Mouse (Mus musculus) embryonic facial prominence, embryonic 14.5 days (tissue): ENCODE data around the gene Gm8332. TPM values are rescaled to one million over a fixed set of nuclear protein-coding genes. Genes with fewer than 3 reads are reported as not detected.
"Not testable (repeated sequence)": the region's sequence is repeated elsewhere in the genome, so short reads cannot be mapped to it uniquely, and the experiment has no call there.

Experiments used
- ATAC-seq: fragments of 200-750 bp; cut with Nextera tagmentation; 2 replicates; pipeline ENCODE4 v1.8.0; 2017; ENCODE audit warnings: low read depth, moderate number of reproducible peaks, moderate TSS enrichment
- DNase-seq: peaks from one replicate; pipeline ENCODE4 v3.0.0-alpha.2; 2015; ENCODE audit warnings: low spot score
- H3K27ac ChIP-seq: fragments of 300-500 bp; sonication (generic); replicated peaks from 2 replicates; pipeline ENCODE4 v1.5.1; 2014; ENCODE audit warnings: low read depth, mild to moderate bottlenecking, low read length, moderate library complexity
- H3K27me3 ChIP-seq: fragments of 300-500 bp; sonication (generic); replicated peaks from 2 replicates; pipeline ENCODE4 v1.6.1; 2014; ENCODE audit warnings: low read length; ENCODE audit not compliant: control insufficient read depth, insufficient read depth
- H3K36me3 ChIP-seq: fragments of 300-500 bp; sonication (generic); 2 replicates; pipeline ENCODE4 v1.6.1; 2014; ENCODE audit warnings: low read length, mixed read lengths; ENCODE audit not compliant: control insufficient read depth, insufficient read depth
- H3K4me1 ChIP-seq: fragments of 300-500 bp; sonication (generic); 2 replicates; pipeline ENCODE4 v1.6.1; 2014; ENCODE audit warnings: antibody characterized with exemption, low read length; ENCODE audit not compliant: control insufficient read depth, insufficient read depth
- H3K4me2 ChIP-seq: fragments of 300-500 bp; sonication (generic); 2 replicates; pipeline ENCODE4 v1.6.1; 2014; ENCODE audit warnings: low read depth, mild to moderate bottlenecking, low read length, moderate library complexity, mixed read lengths
- H3K4me3 ChIP-seq: fragments of 300-500 bp; sonication (generic); 2 replicates; pipeline ENCODE4 v1.5.1; 2014; ENCODE audit warnings: low read depth, mild to moderate bottlenecking, low read length
- H3K9ac ChIP-seq: fragments of 300-500 bp; sonication (generic); 2 replicates; pipeline ENCODE4 v1.6.1; 2014; ENCODE audit warnings: low read depth, mild to moderate bottlenecking, low read length, moderate library complexity, mixed read lengths
- H3K9me3 ChIP-seq: fragments of 300-500 bp; sonication (generic); 2 replicates; pipeline ENCODE4 v1.6.1; 2016; ENCODE audit warnings: low read length; ENCODE audit not compliant: control insufficient read depth
- WGBS: fragments of 180-500 bp; shearing (Covaris S2); extraction: QIAGEN DNeasy Blood & Tissue Kit; methylation state at CpG from one replicate; pipeline ENCODE4 v1.1.7; 2014; 5-methylcytosine and 5-hydroxymethylcytosine counted together
- polyA plus RNA-seq: library from polyadenylated mRNA; unstranded; fragments of >200 nt; fragmentation: Nextera tagmentation; extraction: Ambion mirVana; gene quantifications from 2 replicates; pipeline ENCODE4 v1.2.1, GENCODE M21; 2014

The Gm8332 gene
- polyA plus RNA-seq, 1 experiment from 2014 or later: not detected

GRCm38 (mm10) chr12:88219445-88219844, 30.5 kb downstream of the Gm8332 start:
- Histone ChIP-seq H3K9ac (no peak overlapping the region), H3K4me3 (no peak overlapping the region), H3K4me1 (no peaks in the 10 kb centered on the region), H3K9me3 (no peaks in the 10 kb centered on the region), H3K36me3 (no peaks in the 10 kb centered on the region), H3K27ac (no peak overlapping the region), H3K27me3 (no peaks in the 10 kb centered on the region), H3K4me2 (no peak overlapping the region)
- no peak for DNase-seq
- 91% methylated on average over 3 of the region's 3 CpGs for whole genome bisulfite sequencing
- ATAC-seq: no peak

- ATAC-seq, H3K4me3 ChIP-seq, H3K27ac ChIP-seq, H3K9ac ChIP-seq, H3K9me3 ChIP-seq, H3K4me1 ChIP-seq, DNase-seq, H3K27me3 ChIP-seq, H3K4me2 ChIP-seq, H3K36me3 ChIP-seq: not testable (repeated sequence)
Measured at GRCm38 (mm10) chr12:88218059-88218458, 31.8 kb downstream of the Gm8332 start.

GRCm38 (mm10) chr12:88214641-88215040, 35.3 kb downstream of the Gm8332 start:
- no peak overlapping the region for H3K4me3 ChIP-seq
- H3K36me3 ChIP-seq: no peaks in the 10 kb centered on the region
- H3K4me2 ChIP-seq: no peak overlapping the region
- no peaks in the 10 kb centered on the region for H3K9me3 ChIP-seq
- no peak for ATAC-seq
- H3K27me3 ChIP-seq: no peaks in the 10 kb centered on the region
- H3K27ac ChIP-seq: no peak overlapping the region
- WGBS: 87% methylated on average over 12 of the region's 12 CpGs
- no peak overlapping the region for H3K9ac ChIP-seq
- DNase-seq: no peak
- H3K4me1 ChIP-seq: no peaks in the 10 kb centered on the region

- not testable (repeated sequence) for H3K36me3 ChIP-seq, H3K9me3 ChIP-seq, H3K4me2 ChIP-seq, DNase-seq, H3K4me1 ChIP-seq, H3K9ac ChIP-seq, H3K27ac ChIP-seq, H3K4me3 ChIP-seq, H3K27me3 ChIP-seq, ATAC-seq
- WGBS: 93% methylated on average over 9 of the region's 9 CpGs
Measured at GRCm38 (mm10) chr12:88211458-88211857, 38.4 kb downstream of the Gm8332 start.

GRCm38 (mm10) chr12:88202856-88203255, 47.0 kb downstream of the Gm8332 start:
- Histone ChIP-seq H3K27me3 (no peaks in the 10 kb centered on the region), H3K27ac (no peak overlapping the region), H3K36me3 (no peaks in the 10 kb centered on the region), H3K4me1 (no peaks in the 10 kb centered on the region), H3K4me2 (no peak overlapping the region), H3K9me3 (no peaks in the 10 kb centered on the region), H3K9ac (no peak overlapping the region), H3K4me3 (no peak overlapping the region)
- no peak for DNase-seq
- no peak for ATAC-seq
- 94% methylated on average over 2 of the region's 2 CpGs for WGBS

Other genes with a start within 250 kb of the Gm8332 start
- gene Gm2075, start 238.3 kb downstream of the Gm8332 start, polyA plus RNA-seq: not detected in 2 replicates
- not detected in 2 replicates for gene Gm6803, start 231.3 kb downstream of the Gm8332 start, polyA plus RNA-seq
- not detected in 2 replicates for gene Gm2056, start 223.1 kb downstream of the Gm8332 start, polyA plus RNA-seq
- not detected in 2 replicates for gene Gm16368, start 166.4 kb downstream of the Gm8332 start, polyA plus RNA-seq
- not detected in 2 replicates for gene Gm10436, start 68.0 kb downstream of the Gm8332 start, polyA plus RNA-seq
- gene Gm5662, start 24.4 kb upstream of the Gm8332 start, polyA plus RNA-seq: not detected in 2 replicates
- gene Gm5039, start 73.9 kb upstream of the Gm8332 start, polyA plus RNA-seq: not detected in 2 replicates
- 15.1 and 18.2 TPM in 2 replicates for gene Adck1, start 110.5 kb upstream of the Gm8332 start, polyA plus RNA-seq